Mouse (Mus musculus) limb, embryonic 14.5 days (tissue): ENCODE results near the gene Acyp1. TPM values are rescaled to one million over a fixed set of nuclear protein-coding genes. Genes with fewer than 3 reads are reported as not detected.

Experiments used
- ATAC-seq: fragments of 200-750 bp; cut with Nextera tagmentation; 2 replicates; pipeline ENCODE4 v1.8.0; 2017; ENCODE audit warnings: low read depth, moderate number of reproducible peaks, moderate TSS enrichment; ENCODE audit not compliant: low FRiP score
- DNase-seq: peaks from one replicate; pipeline ENCODE4 v3.0.0-alpha.2; 2015; ENCODE audit warnings: low spot score
- H3K27ac ChIP-seq: fragments of 300-500 bp; sonication (generic); replicated peaks from 2 replicates; pipeline ENCODE4 v1.5.1; 2014; ENCODE audit warnings: low read depth, mild to moderate bottlenecking, low read length, moderate library complexity, mixed read lengths
- H3K27me3 ChIP-seq: fragments of 300-500 bp; sonication (generic); 2 replicates; pipeline ENCODE4 v1.6.1; 2014; ENCODE audit warnings: low read length, mixed read lengths; ENCODE audit not compliant: control insufficient read depth, insufficient read depth
- H3K36me3 ChIP-seq: fragments of 300-500 bp; sonication (generic); 2 replicates; pipeline ENCODE4 v1.6.1; 2014; ENCODE audit warnings: mild to moderate bottlenecking, low read length, moderate library complexity, mixed read lengths; ENCODE audit not compliant: control insufficient read depth, insufficient read depth
- H3K4me1 ChIP-seq: fragments of 300-500 bp; sonication (generic); 2 replicates; pipeline ENCODE4 v1.6.1; 2014; ENCODE audit warnings: antibody characterized with exemption, low read length, mixed read lengths; ENCODE audit not compliant: control insufficient read depth, insufficient read depth
- H3K4me2 ChIP-seq: fragments of 300-500 bp; sonication (generic); replicated peaks from 2 replicates; pipeline ENCODE4 v1.6.1; 2014; ENCODE audit warnings: low read depth, mild to moderate bottlenecking, low read length, moderate library complexity; ENCODE audit not compliant: severe bottlenecking
- H3K4me3 ChIP-seq: fragments of 300-500 bp; sonication (generic); replicated peaks from 2 replicates; pipeline ENCODE4 v1.5.1; 2014; ENCODE audit warnings: low read length
- H3K9ac ChIP-seq: fragments of 300-500 bp; sonication (generic); 2 replicates; pipeline ENCODE4 v1.6.1; 2014; ENCODE audit warnings: mild to moderate bottlenecking, low read depth, low read length, moderate library complexity; ENCODE audit not compliant: severe bottlenecking
- H3K9me3 ChIP-seq: fragments of 300-500 bp; sonication (generic); 2 replicates; pipeline ENCODE4 v1.6.1; 2016; ENCODE audit warnings: low read length; ENCODE audit not compliant: control insufficient read depth
- POLR2A ChIP-seq: fragments of 200-500 bp; IDR thresholded peaks from 2 replicates; pipeline ENCODE4 v1.8.0; 2012; ENCODE audit warnings: inconsistent platforms, mild to moderate bottlenecking, moderate library complexity, borderline replicate concordance; ENCODE audit not compliant: insufficient read depth, insufficient read length; ENCODE audit errors: extremely low read depth
- WGBS: fragments of 180-500 bp; shearing (Covaris S2); extraction: QIAGEN DNeasy Blood & Tissue Kit; methylation state at CpG from one replicate; pipeline ENCODE4 v1.1.7; 2014; 5-methylcytosine and 5-hydroxymethylcytosine counted together
- polyA plus RNA-seq, 2 experiments: library from polyadenylated mRNA; depleted of rRNA in 1 of 2; stranded (reverse) in 1 of 2; unstranded in 1 of 2; fragments of >200 nt; fragmentation: Nextera tagmentation in 1 of 2; extraction: Ambion mirVana in 1 of 2; gene quantifications; 2 replicates each; pipeline versions ENCODE4 v1.2.1 to v1.2.3; 2012 to 2014

The Acyp1 gene
- polyA plus RNA-seq, 2 experiments = 32.3 to 40.6 TPM

- Histone ChIP-seq H3K27ac (no peak overlapping the region), H3K36me3 (peaks cover 5% of the 10 kb centered on the region; the same call in 1 of the 2 replicates), H3K27me3 (no peaks in the 10 kb centered on the region), H3K9me3 (no peaks in the 10 kb centered on the region), H3K4me1 (no peaks in the 10 kb centered on the region), H3K4me3 (no peak overlapping the region), H3K9ac (no peak overlapping the region), H3K4me2 (no peak overlapping the region)
- WGBS = 80% methylated on average over 7 of the region's 7 CpGs
- DNase-seq = no peak
- TF ChIP-seq POLR2A = no peak
- no peak for ATAC-seq
Observed at GRCm38 (mm10) chr12:85257008-85257639, 31.1 kb downstream of the Acyp1 start.

GRCm38 (mm10) chr12:85256074-85256751 is 32.0 kb downstream of the Acyp1 start:
- no peak for TF ChIP-seq POLR2A
- Histone ChIP-seq H3K4me1 (no peaks in the 10 kb centered on the region), H3K27me3 (no peaks in the 10 kb centered on the region), H3K36me3 (peaks cover 5% of the 10 kb centered on the region; the same call in 1 of the 2 replicates), H3K4me3 (no peak overlapping the region), H3K9ac (no peak overlapping the region), H3K27ac (no peak overlapping the region), H3K4me2 (no peak overlapping the region), H3K9me3 (no peaks in the 10 kb centered on the region)
- no peak for DNase-seq
- ATAC-seq = peak; percentile 73
- WGBS = 56% methylated on average over 7 of the region's 7 CpGs

GRCm38 (mm10) chr12:85252083-85252482 is 36.2 kb downstream of the Acyp1 start:
- Histone ChIP-seq H3K27ac (no peak overlapping the region), H3K9me3 (0 out of 2 replicates have a peak, but pooled peaks cover 5% of the 10 kb centered on the region), H3K9ac (no peak overlapping the region), H3K27me3 (no peaks in the 10 kb centered on the region), H3K36me3 (no peaks in the 10 kb centered on the region; the same call in 1 of the 2 replicates), H3K4me2 (no peak overlapping the region), H3K4me3 (no peak overlapping the region), H3K4me1 (no peaks in the 10 kb centered on the region)
- WGBS = 81% methylated on average over 3 of the region's 3 CpGs
- ATAC-seq (no peak), DNase-seq (no peak)
- no peak for TF ChIP-seq POLR2A

GRCm38 (mm10) chr12:85237553-85237952 is 50.7 kb downstream of the Acyp1 start:
- Histone ChIP-seq H3K27ac (no peak overlapping the region), H3K4me2 (no peak overlapping the region), H3K27me3 (no peaks in the 10 kb centered on the region), H3K4me3 (no peak overlapping the region), H3K9ac (no peak overlapping the region), H3K36me3 (0 out of 2 replicates have a peak, but pooled peaks cover 3% of the 10 kb centered on the region), H3K9me3 (no peaks in the 10 kb centered on the region), H3K4me1 (0 out of 2 replicates have a peak, but pooled peaks cover 8% of the 10 kb centered on the region)
- DNase-seq = no peak
- ATAC-seq = no peak
- no peak for TF ChIP-seq POLR2A
- 42% methylated on average over 5 of the region's 5 CpGs for WGBS

GRCm38 (mm10) chr12:85233376-85234358 is 54.6 kb downstream of the Acyp1 start:
- Histone ChIP-seq H3K27me3 (no peaks in the 10 kb centered on the region), H3K4me1 (0 out of 2 replicates have a peak, but pooled peaks cover 6% of the 10 kb centered on the region), H3K27ac (no peak overlapping the region), H3K4me3 (no peak overlapping the region), H3K9me3 (no peaks in the 10 kb centered on the region), H3K9ac (no peak overlapping the region), H3K4me2 (no peak overlapping the region), H3K36me3 (0 out of 2 replicates have a peak, but pooled peaks cover 3% of the 10 kb centered on the region)
- no peak for DNase-seq
- no peak for TF ChIP-seq POLR2A
- 69% methylated on average over 21 of the region's 21 CpGs for WGBS
- ATAC-seq = no peak
